Mouse (Mus musculus) right cerebral cortex, postnatal 4 days (tissue): ENCODE results near the gene Rprd1b.

ENCODE experiments used
- DNase-seq: peaks from one replicate; pipeline ENCODE4 v3.0.0-alpha.2; 2022

The Rprd1b gene

DNA sequence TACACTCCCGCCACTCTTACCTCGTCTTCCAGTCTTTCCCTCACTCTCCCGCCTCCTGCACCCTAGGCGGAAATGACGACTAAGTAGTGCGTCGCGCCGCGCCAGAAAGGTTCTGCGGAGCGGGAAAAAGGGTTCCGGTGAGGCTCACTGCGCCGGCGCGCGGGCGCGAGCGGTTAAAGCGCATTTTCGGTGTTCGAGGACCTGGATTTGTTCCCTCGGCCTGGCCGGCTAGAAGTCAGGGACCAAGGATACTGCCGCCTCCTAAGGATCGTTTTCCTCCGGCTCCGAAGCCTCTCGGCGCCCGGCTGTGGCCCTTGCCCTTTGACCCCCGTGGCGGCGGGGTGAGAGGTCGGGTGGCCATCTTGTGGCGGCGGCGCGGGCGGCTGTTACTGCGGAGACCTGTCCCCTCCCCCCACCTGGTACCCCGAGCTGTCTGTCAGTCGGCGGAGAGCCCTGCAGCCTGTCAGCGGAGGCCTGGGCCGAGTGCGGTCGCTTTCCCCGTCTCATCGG, at the start of gene Rprd1b, which contains the start of gene Tti1:
TSS of gene Rprd1b (plus strand) at position 144 of the 510 bp plus-strand sequence.
TSS of gene Tti1 (minus strand) at position 80 of the 510 bp plus-strand sequence.
- peak; percentile 95 for DNase-seq

DNA sequence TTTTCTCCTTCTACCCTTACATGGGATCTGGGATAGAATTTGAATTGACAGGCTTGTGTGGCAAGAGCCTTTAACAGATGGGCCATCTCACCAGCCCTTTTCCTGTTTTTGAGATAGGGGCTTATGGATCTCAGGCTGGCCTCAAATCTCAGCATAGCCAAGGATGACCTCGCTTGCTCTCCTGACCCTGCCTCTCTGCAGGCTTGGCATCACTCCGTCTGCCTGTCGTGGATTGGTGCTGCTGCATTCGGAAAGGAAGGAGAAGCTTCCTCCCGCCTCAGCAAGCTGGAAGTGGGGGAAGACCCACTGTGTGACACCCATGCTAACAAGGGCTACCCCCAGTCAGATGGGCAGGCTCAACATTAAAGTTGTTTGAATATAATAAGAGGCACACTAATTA, 49.1 kb upstream of the Rprd1b start:
- no peak for DNase-seq

DNA sequence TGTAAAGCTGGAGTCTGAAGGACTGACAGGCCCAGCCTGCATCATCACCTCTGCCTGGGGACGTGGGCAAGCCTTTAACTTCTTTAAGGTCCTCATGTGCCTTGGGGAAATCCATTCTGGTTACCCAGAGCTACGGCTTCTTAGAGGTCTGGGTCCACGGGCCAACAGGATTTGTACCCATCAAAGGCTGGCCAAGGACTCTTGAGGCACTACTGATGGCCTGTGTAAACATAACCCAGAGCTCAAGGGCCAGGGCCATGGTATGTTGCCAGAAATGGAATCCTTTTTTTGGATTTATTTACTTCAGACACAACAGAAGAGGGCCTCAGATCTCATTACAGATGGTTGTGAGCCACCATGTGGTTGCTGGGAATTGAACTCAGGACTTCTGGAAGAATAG, 45.6 kb upstream of the Rprd1b start:
- no peak for DNase-seq

DNA sequence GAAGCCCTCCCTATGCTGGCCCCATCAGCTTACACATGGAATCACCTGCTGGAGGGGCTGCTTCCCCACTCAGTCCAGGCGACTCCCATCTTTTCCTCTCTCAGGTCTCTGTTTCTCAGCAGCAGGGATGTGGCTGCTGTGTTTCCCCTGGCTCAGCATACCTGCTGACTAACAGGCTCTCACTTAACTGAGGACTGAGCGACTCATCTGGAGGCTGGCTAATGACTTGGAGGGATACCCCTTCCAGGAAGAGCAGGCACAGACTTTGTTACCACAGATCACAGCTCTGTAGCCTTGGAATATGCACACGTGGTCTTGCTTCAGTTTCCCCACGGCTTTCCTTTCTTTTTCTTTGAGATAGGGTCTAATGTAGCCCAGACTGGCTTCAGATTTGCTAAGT, 45.0 kb upstream of the Rprd1b start:
- no peak for DNase-seq

DNA sequence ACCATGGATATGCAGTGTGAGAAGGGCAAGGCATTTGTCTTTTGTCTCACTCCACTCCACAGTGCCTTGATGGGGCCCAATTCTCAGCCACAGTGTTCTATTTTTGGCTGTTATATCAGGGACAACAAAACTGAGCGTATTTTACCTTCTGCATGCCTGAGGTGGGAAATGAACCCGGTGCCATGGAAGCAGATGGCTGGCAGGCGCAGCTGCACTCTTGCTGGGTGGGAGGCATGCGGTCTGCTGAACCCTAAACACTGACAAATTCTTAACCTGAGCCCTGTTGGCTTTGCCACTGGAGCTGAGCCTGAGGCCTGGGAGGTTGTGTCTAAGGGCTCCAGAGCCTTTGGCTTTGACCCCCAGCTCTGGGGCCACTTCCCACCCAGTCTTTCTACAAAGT, 42.7 kb upstream of the Rprd1b start:
- no peak for DNase-seq

DNA sequence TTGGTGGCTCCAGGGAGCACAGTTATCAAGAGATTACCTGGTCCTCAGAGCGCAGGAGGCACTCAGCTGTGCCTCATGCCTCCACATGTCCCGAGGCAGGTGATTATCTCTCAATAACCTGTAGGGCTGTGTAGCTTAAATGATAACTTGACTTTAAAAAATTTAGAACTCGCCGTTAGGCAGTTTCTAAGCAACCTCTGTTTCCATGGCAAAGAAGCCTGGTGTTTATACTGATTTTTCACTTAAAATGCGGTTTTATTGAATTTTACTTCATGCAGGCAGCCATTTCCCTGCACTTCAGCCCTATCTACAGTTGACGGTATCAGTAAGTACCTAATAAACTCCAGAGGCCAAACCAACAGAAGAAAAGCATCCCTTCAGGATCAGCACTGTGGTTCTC, 42.1 kb upstream of the Rprd1b start:
- DNase-seq = no peak

DNA sequence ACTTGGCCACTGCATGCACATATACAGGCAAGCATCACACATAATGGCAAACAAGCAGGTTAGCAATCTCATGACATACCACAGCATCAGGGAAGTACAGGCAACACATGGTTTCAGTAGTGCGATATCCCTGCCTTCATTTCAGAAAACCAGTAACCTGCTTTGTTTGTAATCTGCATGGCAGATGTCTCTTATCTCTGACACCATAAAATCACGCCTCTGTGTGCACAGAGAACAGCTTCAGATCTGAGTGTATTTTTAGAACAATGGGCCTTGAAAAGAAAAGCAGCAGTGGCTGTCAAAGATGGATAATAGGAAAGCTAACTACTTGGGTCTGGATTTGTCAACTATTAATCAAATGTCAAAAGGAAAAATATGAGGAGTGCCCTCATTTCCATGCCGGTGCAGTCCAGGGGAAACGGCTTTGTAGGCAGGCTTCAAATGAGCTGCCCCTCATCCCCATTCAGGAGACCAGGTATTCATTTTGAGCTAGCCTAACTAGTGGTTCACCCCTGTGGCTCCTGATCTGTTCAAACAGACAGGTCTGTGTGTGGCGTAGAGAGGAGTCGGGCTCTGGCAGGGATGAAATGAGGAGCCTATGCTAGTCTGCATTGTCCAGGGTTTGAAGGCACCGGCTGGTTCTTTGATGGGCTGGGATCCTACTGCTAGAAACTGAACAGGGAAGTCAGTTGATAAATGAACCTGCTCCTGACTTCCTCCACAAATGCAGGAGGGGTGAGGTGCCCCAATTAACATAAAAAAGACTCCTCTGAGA, 39.7 kb upstream of the Rprd1b start:
- no peak for DNase-seq

DNA sequence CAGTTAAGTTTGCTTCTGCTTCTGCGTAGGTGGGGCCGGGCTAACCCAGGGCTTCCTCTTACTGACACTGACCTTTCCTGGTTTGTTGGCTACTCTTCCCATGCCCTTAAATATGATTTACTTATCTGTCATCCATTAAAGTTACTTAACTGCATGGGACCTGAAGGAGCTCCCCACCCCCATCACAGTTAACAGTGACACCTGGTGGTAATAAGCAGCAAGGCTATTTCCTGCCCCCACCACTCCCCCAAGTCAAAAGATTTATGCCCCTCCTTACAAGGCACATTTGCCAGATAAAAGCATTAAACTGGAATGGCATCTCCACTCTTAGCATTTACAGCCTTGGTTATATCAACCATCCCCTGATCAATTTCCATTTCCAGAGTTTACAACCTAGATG, 38.4 kb upstream of the Rprd1b start:
- DNase-seq = no peak

DNA sequence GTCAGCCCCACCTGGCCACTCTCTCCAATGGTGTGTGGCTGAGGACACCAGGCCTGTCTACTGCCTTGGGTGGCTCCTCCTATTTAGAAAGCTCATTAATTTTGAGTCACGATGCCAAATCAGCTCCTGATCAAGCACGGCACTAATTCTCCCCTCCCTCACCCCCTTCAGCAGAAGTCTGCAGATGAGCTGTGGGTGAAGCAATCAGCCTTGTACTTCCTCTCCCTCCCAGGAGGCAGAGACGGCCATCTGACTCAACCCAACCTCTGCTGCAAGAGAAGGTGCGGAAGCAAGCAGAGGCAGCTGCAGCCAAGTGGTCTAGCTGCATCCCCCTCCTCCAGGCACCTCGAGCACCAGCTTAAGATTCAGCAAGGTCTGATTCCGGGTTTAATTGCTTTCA, 37.3 kb upstream of the Rprd1b start:
- DNase-seq = no peak

DNA sequence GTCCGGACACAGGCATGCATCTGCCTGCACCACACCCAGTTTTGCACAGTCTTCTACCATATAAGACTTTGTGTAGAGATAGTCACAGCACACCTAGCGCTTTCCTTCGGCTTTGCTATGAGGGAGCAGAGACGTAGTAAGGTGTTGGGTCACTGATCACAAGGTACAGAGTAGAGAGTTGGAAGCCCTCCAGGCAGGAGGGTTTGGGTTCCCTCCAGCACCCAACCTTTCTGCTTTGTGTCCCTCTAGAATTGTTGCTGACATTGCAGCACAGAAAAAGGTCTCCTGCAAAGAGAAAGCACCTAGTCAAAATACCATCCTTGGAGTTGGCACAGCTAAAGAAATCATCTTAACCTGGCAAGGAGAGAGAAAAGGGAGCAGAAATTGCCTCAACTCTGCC, 35.8 kb upstream of the Rprd1b start:
- DNase-seq = no peak

DNA sequence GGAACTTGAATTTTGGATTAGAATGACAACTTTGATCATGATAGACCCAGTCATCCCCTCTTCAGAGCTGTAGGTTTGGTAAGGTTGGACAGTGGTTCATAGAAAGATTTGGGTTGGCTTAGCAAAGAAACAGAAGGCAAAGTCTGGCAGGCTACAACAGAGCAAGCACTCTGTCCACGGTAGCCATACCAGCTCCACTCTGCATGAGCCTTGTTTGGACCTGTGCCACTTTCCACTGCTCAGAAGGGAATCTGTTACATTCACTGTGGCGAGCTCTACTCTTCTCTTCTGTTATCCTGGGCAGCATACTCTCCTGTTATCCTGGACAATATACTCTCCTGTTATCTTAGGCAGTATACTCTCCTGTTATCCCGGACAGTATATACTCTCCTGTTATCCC, 29.5 kb upstream of the Rprd1b start:
- DNase-seq = no peak

DNA sequence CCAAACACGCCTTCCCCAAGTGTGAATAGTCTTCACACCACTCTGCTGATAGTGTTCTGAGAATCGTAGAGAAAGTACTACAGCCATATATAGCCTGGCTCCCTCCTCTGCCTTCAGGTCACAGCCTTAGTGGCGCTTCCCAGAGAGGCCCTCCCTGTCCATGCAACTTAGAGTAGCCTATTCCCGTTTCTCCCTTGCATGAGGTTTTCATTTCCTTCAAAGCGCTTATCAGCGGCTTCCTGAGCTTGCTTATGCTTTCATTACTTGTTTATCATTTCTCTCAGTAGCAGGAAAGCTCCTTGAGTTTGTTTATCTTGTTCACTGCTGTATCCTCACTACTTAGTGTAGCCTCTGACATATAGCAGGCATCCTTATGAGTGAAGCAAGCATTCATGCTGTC, 23.7 kb upstream of the Rprd1b start:
- no peak for DNase-seq

DNA sequence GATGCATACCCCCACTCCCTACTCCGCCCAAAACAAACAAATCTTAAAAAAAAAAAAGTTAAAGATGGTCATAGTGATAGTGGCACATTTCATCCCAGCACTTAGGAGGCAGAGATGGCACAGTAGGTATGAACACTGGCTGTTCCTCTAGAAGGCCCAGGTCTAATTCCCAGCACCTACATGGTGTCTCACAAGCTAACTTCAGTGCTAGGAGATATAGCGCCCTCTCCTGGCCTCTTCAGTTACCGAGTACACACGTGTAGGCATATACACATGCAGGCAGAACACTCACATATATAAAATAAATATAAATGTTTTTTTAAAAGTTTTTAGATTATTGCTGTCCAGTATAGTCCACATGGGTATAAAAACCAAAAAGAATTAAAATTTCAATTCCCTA, 22.7 kb upstream of the Rprd1b start:
- DNase-seq = no peak

DNA sequence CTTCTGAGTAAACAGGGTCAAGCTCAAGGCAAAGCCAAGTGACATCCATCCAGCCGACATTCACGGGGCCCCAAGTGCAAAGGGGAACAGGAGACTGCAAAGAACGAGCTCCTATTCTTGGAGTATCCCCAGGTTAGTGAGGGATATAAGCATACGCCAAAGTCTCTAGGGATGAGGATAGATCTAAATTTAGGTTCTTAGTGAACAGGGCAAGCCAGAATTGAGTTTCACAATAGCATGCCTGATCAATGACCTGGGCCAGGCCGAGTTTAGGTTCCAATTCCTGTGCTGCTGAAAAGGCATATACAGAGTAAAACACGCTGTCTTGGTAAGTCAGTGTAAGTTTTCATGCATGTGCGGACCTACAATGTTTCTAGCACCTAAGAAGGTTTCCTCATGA, 18.9 kb upstream of the Rprd1b start:
- no peak for DNase-seq

DNA sequence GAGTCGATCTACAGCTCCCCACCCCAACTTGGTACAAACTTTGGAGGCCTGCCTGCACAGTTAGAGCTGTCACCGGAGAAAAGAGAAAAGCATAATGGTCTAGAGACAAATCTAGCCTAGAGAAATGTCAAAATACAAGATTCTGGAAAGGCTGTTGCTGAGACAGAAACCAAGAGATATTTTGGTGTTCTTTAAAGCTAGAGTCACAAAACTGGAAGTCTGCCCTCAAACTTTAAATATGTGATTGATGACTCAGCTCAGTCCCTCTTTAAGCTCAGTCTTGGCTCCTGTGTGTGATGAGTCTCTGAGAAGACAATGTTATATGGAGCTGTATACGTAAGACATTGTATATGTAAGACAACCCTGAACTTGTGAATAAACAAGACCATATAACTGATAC, 15.7 kb upstream of the Rprd1b start:
- DNase-seq = no peak

DNA sequence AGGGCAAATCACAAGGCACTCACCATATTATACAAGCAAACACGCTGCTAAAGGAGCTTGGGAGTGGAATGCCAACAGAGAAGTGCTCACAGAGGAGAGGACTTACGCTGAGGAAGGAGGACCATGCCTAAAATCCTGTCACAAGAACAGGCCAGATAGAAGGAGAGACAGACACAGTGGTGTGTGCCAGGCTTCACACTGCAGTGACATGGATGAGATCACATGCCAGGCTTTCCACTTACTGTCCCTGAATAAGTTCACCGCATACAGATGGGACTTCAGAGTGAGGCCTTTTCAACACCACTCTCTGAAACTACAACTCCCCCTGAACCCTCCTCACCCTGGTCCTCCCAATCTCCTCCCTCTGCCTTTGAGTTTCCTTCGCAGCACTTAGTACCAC, 11.0 kb upstream of the Rprd1b start:
- DNase-seq = no peak

DNA sequence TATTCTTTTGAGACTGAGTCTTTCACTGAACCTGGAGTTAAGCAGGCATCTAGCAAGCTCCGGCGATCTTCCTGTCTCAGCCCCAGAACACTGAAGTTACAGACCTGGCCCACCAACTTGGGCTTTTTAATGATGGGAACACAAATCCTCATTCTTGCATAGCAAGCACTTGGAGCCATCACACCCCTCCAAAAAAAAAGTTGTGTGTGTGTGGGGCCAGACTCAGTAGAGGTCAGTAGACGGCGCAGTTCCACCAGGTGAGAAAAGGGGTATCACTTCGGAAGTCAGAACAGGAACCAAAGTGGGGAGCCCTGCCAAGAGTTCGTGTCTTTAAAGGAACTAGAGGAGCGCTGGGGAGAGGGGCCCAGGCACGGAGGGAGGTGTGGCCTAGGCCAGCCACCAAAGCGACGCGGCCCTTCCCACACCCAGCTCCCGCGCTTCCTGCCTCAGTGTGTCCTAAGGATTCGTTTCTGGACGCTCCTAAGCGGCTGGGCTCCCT, 393 bp upstream of the Rprd1b start:
- DNase-seq = no peak

DNA sequence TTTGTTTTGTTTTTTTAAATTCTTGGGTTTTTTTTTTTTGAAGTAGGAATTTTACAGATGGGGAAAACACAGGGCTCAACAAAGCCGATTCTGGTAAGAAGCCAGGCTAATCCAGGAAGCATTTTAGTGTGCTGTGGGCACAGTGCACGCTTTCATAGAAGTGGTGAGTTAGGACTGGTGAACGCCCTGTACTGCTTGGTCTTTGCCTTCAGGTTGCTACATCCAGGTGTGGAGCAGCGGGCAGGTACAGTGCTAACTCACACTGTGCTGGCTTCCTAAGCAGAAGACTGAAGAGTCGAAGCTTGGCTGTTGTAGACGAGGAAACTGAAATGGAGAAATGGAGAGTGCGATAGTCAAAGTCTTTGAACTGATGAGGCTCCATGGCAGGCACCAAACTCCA, 1.7 kb downstream of the Rprd1b start:
- no peak for DNase-seq

DNA sequence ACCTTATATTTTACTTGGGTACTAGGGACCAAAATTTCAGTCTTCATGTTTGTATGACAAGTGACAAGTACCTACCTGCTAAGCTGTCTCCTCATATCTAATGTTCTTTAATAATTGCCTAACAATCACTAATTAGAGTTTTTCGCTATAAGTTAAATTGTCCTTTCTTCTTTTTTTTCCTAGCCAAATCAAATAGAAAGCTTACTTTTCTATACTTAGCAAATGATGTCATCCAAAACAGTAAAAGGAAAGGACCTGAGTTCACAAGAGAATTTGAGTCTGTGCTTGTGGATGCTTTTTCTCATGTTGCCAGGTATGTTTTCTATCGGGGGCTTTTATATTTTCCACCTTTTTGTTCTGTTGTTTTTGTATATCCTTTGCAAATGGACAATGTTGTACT, 7.5 kb downstream of the Rprd1b start:
- DNase-seq = no peak

DNA sequence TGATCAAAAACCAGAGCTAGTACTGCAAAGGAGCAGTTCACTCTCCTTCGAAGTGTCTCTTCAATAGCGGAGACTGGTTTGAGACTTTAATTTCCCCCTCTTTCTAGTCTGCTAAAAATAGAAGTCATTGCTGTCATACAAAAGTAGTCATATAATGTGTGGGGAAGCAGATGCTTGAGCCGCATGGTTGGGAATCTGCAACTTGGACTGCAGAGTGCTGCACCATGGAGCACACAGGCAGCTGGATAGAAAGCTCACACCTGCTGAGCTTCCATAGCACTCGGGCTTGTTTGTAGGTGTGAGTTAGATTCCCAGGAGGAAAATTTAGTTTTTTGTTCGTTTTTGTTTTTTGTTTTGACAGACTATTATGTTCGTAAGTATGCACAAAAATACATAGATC, 8.1 kb downstream of the Rprd1b start:
- DNase-seq = no peak

DNA sequence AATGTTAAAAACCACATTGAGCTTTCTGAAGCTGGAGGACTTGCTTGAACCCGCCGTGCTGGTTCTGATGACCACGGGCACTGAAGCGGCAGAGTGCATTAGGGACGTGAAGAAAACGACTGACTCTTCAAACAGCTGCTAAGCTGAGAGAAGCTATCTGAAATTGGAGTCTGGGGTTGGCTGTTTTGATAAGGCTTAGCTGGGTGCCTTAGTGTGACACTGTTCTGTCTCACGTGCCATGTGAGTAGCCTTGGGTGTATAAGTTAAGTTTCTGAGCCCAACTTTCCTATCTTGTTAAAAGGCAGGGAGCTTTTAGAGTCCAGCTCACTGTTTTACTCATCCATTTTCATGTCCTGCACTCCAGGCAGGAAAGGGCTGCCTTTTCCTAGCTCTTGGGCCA, 8.7 kb downstream of the Rprd1b start:
- no peak for DNase-seq

DNA sequence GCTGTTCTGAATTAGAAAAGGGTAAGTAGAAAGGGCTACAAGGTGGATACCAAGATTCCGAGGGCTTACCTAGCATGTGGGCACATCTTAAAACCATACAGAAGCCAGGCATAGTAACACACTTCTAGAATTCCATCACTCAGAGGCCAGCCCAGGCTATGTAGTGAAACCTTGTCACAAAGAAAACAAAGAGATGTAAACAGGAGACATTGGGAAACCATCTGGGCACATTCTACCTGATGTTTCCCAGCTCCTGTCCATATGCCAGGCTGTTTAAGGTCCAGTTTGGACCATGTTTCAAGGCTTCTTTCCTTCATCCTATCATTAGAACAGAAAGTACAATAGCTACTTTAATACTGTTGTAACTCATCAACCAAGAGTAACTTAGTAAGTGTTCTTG, 9.3 kb downstream of the Rprd1b start:
- DNase-seq = no peak

DNA sequence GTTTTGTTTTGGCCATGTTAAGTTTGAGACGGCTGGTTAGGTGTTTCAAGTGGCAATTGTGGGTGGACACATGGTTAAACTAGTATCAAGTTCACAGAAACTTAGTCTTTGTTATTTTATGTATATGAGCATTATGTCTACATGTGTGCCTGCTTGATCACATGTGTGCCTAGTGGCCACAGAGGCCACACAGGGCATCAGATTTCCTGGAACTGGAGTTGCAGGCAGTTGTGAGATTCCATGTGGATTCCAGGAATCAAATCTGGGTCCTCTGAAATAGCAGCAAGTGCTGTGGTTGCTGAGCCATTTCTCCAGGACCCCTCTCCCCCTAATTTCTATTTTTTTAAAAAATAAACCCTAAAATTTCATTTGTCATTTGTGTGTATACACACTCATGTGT, 11.4 kb downstream of the Rprd1b start:
- no peak for DNase-seq

DNA sequence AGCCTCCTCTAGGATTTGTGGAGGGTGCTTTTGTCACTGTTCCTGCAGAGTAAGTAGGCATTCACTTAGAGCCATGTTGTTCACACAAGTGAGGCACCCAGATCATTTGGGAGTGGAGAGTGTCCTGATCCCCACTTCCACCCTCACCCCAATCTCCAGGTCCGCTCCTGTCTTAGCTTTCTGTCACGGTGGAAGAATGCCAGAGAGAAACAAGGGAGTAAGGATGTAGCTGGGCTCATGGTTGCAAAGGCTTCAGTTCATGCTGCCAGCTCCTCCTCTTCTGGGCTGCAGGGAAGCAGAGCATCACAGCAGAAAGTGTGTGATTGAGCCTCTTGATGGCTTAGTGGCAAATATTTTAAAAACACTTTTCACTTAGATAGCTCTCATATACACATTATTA, 12.1 kb downstream of the Rprd1b start:
- no peak for DNase-seq

DNA sequence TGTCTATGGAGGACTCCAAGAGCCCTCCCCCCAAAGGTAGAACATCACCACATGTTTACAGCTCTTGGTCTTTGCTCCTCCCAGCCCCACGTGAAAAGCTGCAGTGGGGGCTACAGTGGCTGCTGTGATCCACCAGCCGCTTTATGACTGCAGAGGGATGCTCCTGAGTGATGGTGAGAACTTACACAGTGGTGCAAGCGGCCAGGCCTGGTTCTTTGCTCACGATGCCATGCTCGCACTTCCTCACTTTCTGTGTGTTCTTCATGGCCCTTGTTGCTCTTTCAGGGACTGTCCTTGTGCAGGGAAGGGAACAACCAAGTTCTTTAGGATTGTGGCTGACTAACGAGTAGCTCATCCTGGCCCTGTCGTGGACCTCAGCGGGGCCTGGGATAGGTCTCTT, 15.2 kb downstream of the Rprd1b start:
- no peak for DNase-seq
